Mouse (Mus musculus) ES-E14 (cell line): ENCODE results near the gene Tekt5.

ENCODE experiments used
- HCFC1 ChIP-seq: IDR thresholded peaks from 2 replicates; pipeline ENCODE4 v1.6.1; 2012; ENCODE audit warnings: low read length, inconsistent platforms, borderline replicate concordance; ENCODE audit not compliant: insufficient read depth
- MAFK ChIP-seq: IDR thresholded peaks from 2 replicates; pipeline ENCODE4 v1.6.1; 2014; ENCODE audit warnings: mild to moderate bottlenecking, low read depth, low read length, inconsistent platforms; ENCODE audit not compliant: insufficient read depth
- ZC3H11A ChIP-seq: IDR thresholded peaks from 2 replicates; pipeline ENCODE4 v1.6.1; 2012; ENCODE audit warnings: low read depth, mild to moderate bottlenecking, inconsistent platforms, low read length, borderline replicate concordance
- ZNF384 ChIP-seq: IDR thresholded peaks from 2 replicates; pipeline ENCODE4 v1.6.1; 2012; ENCODE audit warnings: low read depth, low read length, inconsistent platforms

DNA sequence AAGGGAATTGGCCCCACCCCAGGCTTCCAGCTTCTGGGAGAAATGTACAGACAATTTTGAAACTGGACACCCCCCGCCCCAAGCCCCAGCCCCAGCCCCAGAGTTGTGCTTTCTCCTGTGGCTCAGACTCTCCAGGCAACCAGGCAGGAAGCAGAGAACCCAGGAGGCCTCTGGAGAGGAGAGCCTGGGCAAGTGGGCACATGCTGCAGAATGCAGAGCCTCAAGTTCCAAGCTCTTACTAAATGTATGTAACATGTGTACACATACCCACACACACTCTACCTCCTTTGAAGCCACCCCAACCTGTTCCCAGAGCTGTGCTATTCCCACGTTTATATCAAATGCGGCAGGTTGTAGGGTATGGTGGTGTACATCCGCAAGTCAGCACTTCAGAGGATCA, 29.5 kb downstream of the Tekt5 start:
- TF ChIP-seq MAFK, result no peak
- TF ChIP-seq HCFC1, result no peak
- TF ChIP-seq ZC3H11A, result no peak
- TF ChIP-seq ZNF384, result no peak
